8 mouse cellular contexts compared by ENCODE assay signal in the genomic region with DNA sequence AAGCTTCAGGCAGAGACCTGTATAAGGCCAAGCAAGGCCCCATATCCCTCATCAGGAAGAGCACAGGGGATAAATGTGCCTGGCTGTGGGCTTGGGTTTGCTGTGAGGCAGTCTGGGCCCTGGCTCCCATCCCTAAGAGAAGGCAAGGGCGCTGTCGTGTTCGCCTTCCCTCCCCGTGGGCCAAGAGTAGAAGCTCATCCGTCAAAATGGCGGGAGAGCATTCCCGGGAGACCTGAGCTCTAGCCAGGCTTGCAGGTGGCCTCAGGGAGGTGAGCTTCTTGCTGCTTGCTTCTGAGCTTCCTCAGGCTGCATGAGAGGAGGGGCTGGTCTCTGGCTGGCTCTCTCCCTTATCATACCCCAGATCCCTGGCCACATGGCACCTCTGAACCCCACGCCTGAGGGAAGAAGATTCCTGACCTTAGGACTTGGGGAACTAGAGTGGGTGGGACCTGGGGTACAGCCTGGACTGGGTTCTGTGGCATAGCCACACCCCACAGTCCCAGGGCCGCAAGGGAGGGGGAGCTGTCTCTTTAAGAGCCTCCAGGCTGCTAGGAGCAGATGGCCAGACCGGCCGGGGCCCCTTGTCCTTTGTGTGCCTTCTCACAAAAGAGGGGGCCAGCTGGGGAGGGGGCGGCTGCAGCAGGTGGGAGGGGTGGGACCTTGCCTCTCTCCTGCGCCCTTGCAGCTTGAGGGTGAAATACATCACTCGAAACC. TPM values are rescaled to one million over a fixed set of nuclear protein-coding genes. Genes with fewer than 3 reads are reported as not detected.
A peak's percentile ranks its signal among the peaks of the same experiment; 100 is the strongest.
DNase-seq lines count a peak whose midpoint lies in the region; ATAC-seq and TF ChIP-seq lines count a peak whose summit lies in the region.

No protein-coding gene starts in this region.

- no peak overlapping the region for H3K9ac ChIP-seq in liver, postnatal 0 days (replicated peaks)
- 0 out of 2 replicates have a peak overlapping the region, but pooled peaks have one; percentile 5 for H3K9ac ChIP-seq in heart, postnatal 0 days (replicated peaks; ENCODE audit: low read depth, low read length)
- peak overlapping the region; percentile 68 for H3K9ac ChIP-seq in midbrain, embryonic 13.5 days (replicated peaks)

- no peaks in the 10 kb centered on the region for H3K36me3 ChIP-seq in liver, postnatal 0 days (replicated peaks; ENCODE audit: insufficient read depth, low read length)
- H3K36me3 ChIP-seq in heart, postnatal 0 days (replicated peaks; ENCODE audit: control insufficient read depth, insufficient read depth, low read length): peaks cover 4% of the 10 kb centered on the region
- H3K36me3 ChIP-seq in midbrain, embryonic 13.5 days: peaks cover 4% of the 10 kb centered on the region

- no peak overlapping the region for H3K27ac ChIP-seq in liver, postnatal 0 days (ENCODE audit: low read depth)
- peak overlapping the region; percentile 93 for H3K27ac ChIP-seq in heart, postnatal 0 days (ENCODE audit: low read depth)
- H3K27ac ChIP-seq in midbrain, embryonic 13.5 days: peak overlapping the region; percentile 99

- 39% methylated on average over 14 of the region's 14 CpGs for WGBS in liver, postnatal 0 days (ENCODE audit: insufficient replicate concordance)
- WGBS in heart, postnatal 0 days: 23% methylated on average over 14 of the region's 14 CpGs
- 6% methylated on average over 14 of the region's 14 CpGs for WGBS in midbrain, embryonic 13.5 days

- H3K9me3 ChIP-seq in liver, postnatal 0 days (ENCODE audit: low read length): peaks cover 7% of the 10 kb centered on the region; the same call in 1 of the 2 replicates
- no peaks in the 10 kb centered on the region for H3K9me3 ChIP-seq in heart, postnatal 0 days (replicated peaks; ENCODE audit: control insufficient read depth, low read length)
- no peaks in the 10 kb centered on the region for H3K9me3 ChIP-seq in midbrain, embryonic 13.5 days

- TF ChIP-seq CTCF in liver, postnatal 0 days (IDR thresholded peaks at IDR 0.05; ENCODE audit: low read depth): no peak
- TF ChIP-seq CTCF in heart, postnatal 0 days (IDR thresholded peaks at IDR 0.05; ENCODE audit: low read depth): peak; percentile 6; the same call in 1 of the 2 replicates

- no peak overlapping the region for H3K4me2 ChIP-seq in liver, postnatal 0 days (ENCODE audit: low read depth, low read length)
- H3K4me2 ChIP-seq in heart, postnatal 0 days (ENCODE audit: low read depth, low read length): no peak overlapping the region
- H3K4me2 ChIP-seq in midbrain, embryonic 13.5 days (replicated peaks): peak overlapping the region; percentile 86

- ATAC-seq in liver, postnatal 0 days: no peak
- ATAC-seq in heart, postnatal 0 days (ENCODE audit: insufficient read depth, low read depth): no peak
- peak; percentile 35 for ATAC-seq in midbrain, embryonic 13.5 days

- TF ChIP-seq EP300 in liver, postnatal 0 days (IDR thresholded peaks at IDR 0.05; ENCODE audit: low read depth): no peak
- TF ChIP-seq EP300 in heart, postnatal 0 days (IDR thresholded peaks at IDR 0.05; ENCODE audit: low read depth): no peak

- H3K4me3 ChIP-seq in liver, postnatal 0 days (ENCODE audit: low read depth, low read length): no peak overlapping the region
- no peak overlapping the region for H3K4me3 ChIP-seq in heart, postnatal 0 days (ENCODE audit: low read depth, low read length)
- H3K4me3 ChIP-seq in midbrain, embryonic 13.5 days (replicated peaks): no peak overlapping the region

- peak; percentile 26 for DNase-seq in liver
- DNase-seq in liver, postnatal 0 days: no peak
- DNase-seq in cerebellum, postnatal 14 days: peak; percentile 79 to 81
- DNase-seq in heart, postnatal 0 days (ENCODE audit: low spot score): no peak
- DNase-seq in spleen, adult 12 weeks (ENCODE audit: low spot score): no peak
- DNase-seq in layer of hippocampus, adult 18-20 months (ENCODE audit: low spot score in 2 of 2): no peak
- DNase-seq in kidney, postnatal 25 days: no peak

- H3K27me3 ChIP-seq in liver, postnatal 0 days (ENCODE audit: insufficient read depth, low read length): peaks cover 25% of the 10 kb centered on the region
- no peaks in the 10 kb centered on the region for H3K27me3 ChIP-seq in heart, postnatal 0 days (ENCODE audit: control insufficient read depth, insufficient read depth, low read length)
- no peaks in the 10 kb centered on the region for H3K27me3 ChIP-seq in midbrain, embryonic 13.5 days

- H3K4me1 ChIP-seq in liver, postnatal 0 days (ENCODE audit: insufficient read depth): peaks cover 23% of the 10 kb centered on the region
- H3K4me1 ChIP-seq in heart, postnatal 0 days (ENCODE audit: control insufficient read depth, insufficient read depth): peaks cover 42% of the 10 kb centered on the region
- H3K4me1 ChIP-seq in midbrain, embryonic 13.5 days (replicated peaks): peaks cover 57% of the 10 kb centered on the region

RNA-seq across cellular contexts. Expression of a gene that starts 1.5 kb away (rescaled TPM):
- polyA plus RNA-seq in liver, postnatal 0 days (2015; fragmentation: Nextera tagmentation; extraction: Ambion mirVana): 0.62 and 0.67 TPM in 2 replicates
- total RNA-seq in heart, postnatal 0 days (2014; rRNA removed; ENCODE audit: low replicate concordance): 18.5 and 40.0 TPM in 2 replicates
- 8.5 and 9.7 TPM in 2 replicates for polyA plus RNA-seq in heart, postnatal 0 days (2015; fragmentation: Nextera tagmentation; extraction: Ambion mirVana)
- polyA plus RNA-seq in midbrain, embryonic 13.5 days (2015; fragmentation: Nextera tagmentation; extraction: Ambion mirVana): 41.1 and 52.8 TPM in 2 replicates
- total RNA-seq in layer of hippocampus, adult 18-20 months (2021): 10 to 100 TPM; 12.7 to 13.9 TPM

RNA-seq across cellular contexts. Expression of a gene that starts 24.7 kb away (rescaled TPM):
- polyA plus RNA-seq in liver, postnatal 0 days (2015; fragmentation: Nextera tagmentation; extraction: Ambion mirVana): 14.7 and 16.5 TPM in 2 replicates
- 30.2 and 44.0 TPM in 2 replicates for total RNA-seq in heart, postnatal 0 days (2014; rRNA removed; ENCODE audit: low replicate concordance)
- polyA plus RNA-seq in heart, postnatal 0 days (2015; fragmentation: Nextera tagmentation; extraction: Ambion mirVana): 27.8 and 30.4 TPM in 2 replicates
- polyA plus RNA-seq in midbrain, embryonic 13.5 days (2015; fragmentation: Nextera tagmentation; extraction: Ambion mirVana): 73.7 and 74.6 TPM in 2 replicates
- total RNA-seq in layer of hippocampus, adult 18-20 months (2021): 10 to 100 TPM; 28.5 to 29.8 TPM

RNA-seq across cellular contexts. Expression of a gene that starts 48.2 kb away (rescaled TPM):
- 1,162 and 1,195 TPM in 2 replicates for polyA plus RNA-seq in liver, postnatal 0 days (2015; fragmentation: Nextera tagmentation; extraction: Ambion mirVana)
- total RNA-seq in heart, postnatal 0 days (2014; rRNA removed; ENCODE audit: low replicate concordance): 1,841 and 2,074 TPM in 2 replicates
- polyA plus RNA-seq in heart, postnatal 0 days (2015; fragmentation: Nextera tagmentation; extraction: Ambion mirVana): 3,012 and 3,042 TPM in 2 replicates
- 750 and 771 TPM in 2 replicates for polyA plus RNA-seq in midbrain, embryonic 13.5 days (2015; fragmentation: Nextera tagmentation; extraction: Ambion mirVana)
- 1,000 to 10,000 TPM in 1 of 2 experiments, 100 to 1,000 TPM in 1; 974 to 1,030 TPM for total RNA-seq in layer of hippocampus, adult 18-20 months (2021)

RNA-seq across cellular contexts. Expression of a gene that starts 59.5 kb away (rescaled TPM):
- 55.0 and 57.9 TPM in 2 replicates for polyA plus RNA-seq in liver, postnatal 0 days (2015; fragmentation: Nextera tagmentation; extraction: Ambion mirVana)
- 127 and 139 TPM in 2 replicates for total RNA-seq in heart, postnatal 0 days (2014; rRNA removed; ENCODE audit: low replicate concordance)
- 117 and 132 TPM in 2 replicates for polyA plus RNA-seq in heart, postnatal 0 days (2015; fragmentation: Nextera tagmentation; extraction: Ambion mirVana)
- 247 and 260 TPM in 2 replicates for polyA plus RNA-seq in midbrain, embryonic 13.5 days (2015; fragmentation: Nextera tagmentation; extraction: Ambion mirVana)
- 100 to 1,000 TPM; 306 to 307 TPM for total RNA-seq in layer of hippocampus, adult 18-20 months (2021)

Comparison
In these comparisons a context has a peak if more than half of its experiments do, and no peak if none do; other contexts are left out.
1. DNase-seq: peak in liver (single experiment) and cerebellum, postnatal 14 days (2 of 2); none in liver, postnatal 0 days (single experiment), heart, postnatal 0 days (single experiment), spleen, adult 12 weeks (single experiment), layer of hippocampus, adult 18-20 months (0 of 2) and kidney, postnatal 25 days (0 of 2).